Mouse (Mus musculus) kidney, adult 9 months (tissue): ENCODE measurements around the gene Mlst8.
A peak's percentile ranks its signal among the peaks of the same experiment; 100 is the strongest.

Experiments
- DNase-seq: peaks from one replicate; pipeline ENCODE4 v3.0.0; 2022

Mlst8 gene

GRCm38 (mm10) chr17:24478663-24479380, at the start of gene Mlst8:
Gene Mlst8 (minus strand): TSS chr17:24479078.
- DNase-seq: peak; percentile 98

DNA sequence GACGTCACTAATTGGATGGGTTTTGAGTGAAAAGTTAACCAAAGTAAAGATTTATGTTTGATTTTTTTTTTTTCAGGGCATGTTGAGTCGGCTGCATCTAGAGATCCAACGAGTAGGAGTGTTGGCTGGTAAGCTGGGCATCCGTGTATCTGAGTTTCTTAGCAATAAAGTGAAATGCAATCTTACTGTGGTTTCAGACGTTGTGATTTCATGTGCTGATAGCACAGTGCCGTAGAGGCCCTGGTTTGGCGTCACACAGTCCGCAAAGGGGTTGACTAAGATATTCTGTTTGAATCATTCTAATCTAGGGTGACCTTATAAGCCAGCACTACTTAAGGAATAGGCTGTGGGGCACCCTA, 49.7 kb upstream of the Mlst8 start:
- DNase-seq: no peak

DNA sequence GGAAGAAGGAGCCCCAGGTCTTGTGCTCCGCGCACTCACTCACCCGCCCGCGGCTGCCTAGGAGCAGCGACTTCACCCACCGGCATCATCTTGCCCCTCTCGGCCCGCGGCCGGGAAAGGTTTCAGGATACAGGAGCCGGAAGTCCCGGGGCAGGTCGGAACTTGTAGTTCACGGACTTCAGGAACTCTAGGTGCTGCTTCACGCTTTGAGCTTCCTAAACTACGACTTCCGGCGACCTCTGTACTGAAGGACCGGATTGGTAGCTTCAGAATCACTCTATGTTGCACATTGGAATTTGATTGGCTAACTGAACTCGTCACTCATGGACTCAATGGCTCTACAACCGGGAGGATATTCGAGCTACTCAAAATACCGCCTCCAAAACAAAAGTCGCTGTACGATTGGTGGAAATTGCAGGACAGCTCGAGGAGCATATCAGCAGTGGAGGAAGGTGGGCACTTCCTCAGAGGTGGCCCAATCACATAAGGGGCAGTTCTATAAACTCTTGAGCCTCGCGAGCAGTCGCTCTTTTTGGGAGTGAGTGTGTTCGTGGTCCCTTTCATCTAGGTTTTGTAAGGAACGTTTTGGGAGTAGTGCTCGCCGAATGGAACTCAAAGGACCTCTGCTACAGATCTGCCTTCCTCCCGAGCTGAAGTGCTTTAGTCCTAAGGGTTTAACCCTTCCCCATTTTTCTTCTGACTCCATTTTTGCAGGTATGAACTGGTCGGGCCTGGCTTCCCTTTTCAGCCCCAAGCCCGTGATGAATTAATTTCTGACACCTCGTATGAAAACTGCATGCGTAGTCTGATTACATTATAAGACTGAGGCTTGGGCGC, 49.1 kb upstream of the Mlst8 start, which contains the start of gene Traf7:
TSS of gene Traf7 (minus strand) at position 216 of the 837 bp plus-strand sequence.
- peak; percentile 99 for DNase-seq

GRCm38 (mm10) chr17:24527315-24527714, 48.4 kb upstream of the Mlst8 start:
- peak; percentile 40 for DNase-seq

- no peak for DNase-seq
Observed at GRCm38 (mm10) chr17:24524734-24525133, 45.9 kb upstream of the Mlst8 start.

DNA sequence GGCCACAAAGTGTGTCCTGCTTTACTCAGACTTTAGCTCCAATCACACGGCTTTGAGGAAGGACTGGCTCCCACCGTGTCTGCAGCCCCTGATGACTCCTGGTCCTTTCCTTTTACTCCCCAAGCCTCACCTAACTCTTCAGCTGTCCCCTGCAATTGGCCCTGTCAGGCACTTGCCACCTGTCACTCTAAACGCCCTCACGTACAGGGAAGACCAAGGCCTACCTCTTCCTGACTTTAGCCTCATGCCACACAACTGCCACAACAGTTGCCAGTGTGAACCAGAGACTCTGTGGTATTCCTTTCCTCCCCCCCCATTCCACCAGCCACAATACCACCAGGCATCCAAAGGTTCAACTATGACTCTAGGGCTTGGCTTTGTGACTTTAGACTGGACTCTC, 41.6 kb upstream of the Mlst8 start:
- no peak for DNase-seq

- peak; percentile 25 for DNase-seq
Observed at GRCm38 (mm10) chr17:24514270-24515257, 35.7 kb upstream of the Mlst8 start.

DNA sequence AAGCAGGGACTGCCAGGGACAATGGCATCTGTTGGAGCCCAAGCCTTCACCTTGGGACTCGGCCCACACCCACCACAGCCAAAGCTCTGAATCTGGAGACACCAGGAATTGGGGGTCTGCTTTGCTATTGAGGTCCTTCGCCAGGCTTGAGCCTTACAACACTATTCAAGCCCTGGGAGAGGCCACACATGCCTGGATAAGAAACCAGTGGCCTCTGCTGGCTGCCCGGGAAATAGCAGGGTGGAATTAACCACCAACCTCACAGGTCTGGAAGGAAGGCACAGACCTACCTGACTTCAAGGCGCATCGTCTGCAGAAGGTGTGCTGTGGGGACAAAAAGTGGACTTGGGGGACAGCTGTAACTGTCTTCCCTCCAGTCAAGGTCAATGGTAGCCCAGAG, 34.7 kb upstream of the Mlst8 start:
- peak; percentile 73 for DNase-seq

DNA sequence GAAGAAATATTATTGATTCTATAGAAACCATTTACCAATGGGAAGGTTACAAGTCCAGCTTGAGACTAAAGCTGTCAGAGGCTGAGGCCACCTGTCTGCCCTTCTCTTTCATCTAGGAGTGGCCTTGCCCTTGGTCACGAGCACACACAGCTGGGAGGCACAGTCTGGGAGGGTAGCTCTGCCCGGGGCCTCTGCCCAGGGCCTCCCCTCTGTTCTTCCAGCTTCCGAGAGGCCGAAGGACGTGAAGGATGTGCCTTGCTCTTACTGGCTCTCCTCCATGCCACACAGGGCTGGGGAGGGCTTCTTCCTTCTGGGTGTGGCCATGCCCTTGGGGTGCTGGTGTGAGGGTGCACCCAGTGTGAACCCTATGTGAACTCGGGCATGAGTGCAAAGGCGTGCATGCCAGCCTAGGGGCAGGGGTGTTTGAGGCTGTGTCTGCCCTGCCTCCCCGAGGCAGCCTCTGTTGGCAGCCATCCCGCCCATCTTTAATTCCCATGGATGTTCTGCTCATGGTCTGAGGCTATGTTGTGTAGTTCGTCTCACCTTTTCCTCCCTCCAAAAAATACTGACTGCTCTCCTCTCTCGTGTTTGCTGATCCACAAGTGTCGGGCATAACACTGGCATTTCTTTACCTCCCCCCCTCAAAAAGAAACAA, 29.1 kb upstream of the Mlst8 start:
- no peak for DNase-seq

DNA sequence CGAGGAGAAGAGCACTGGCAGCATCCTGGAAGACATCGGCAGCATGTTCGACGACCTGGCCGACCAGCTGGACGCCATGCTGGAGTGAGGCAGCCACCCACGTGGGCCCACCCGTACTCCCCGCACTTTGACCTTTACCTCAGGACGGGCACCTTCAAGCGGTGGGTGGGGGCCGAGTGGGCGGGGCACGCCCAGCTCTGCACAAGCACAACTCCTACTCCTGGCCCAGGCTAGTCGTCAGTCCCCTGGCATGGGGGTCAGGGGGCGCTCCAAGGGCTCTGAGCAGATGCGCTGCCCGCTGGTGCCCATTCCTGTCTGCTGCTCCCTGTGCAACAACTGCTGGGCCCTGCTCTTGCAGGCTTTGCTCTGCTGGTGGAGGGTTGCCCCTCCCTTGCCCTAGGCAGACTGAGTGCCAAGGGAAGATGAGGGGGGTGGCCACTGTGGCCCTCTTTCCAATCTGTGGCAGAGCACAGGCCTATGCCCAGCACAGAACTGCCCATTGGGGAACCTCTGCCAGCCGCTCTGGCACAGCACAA, 28.3 kb upstream of the Mlst8 start:
- DNase-seq: no peak

- DNase-seq: no peak
Observed at GRCm38 (mm10) chr17:24506332-24507070, 27.6 kb upstream of the Mlst8 start.

- DNase-seq: no peak
Observed at GRCm38 (mm10) chr17:24505286-24505955, 26.5 kb upstream of the Mlst8 start.

DNA sequence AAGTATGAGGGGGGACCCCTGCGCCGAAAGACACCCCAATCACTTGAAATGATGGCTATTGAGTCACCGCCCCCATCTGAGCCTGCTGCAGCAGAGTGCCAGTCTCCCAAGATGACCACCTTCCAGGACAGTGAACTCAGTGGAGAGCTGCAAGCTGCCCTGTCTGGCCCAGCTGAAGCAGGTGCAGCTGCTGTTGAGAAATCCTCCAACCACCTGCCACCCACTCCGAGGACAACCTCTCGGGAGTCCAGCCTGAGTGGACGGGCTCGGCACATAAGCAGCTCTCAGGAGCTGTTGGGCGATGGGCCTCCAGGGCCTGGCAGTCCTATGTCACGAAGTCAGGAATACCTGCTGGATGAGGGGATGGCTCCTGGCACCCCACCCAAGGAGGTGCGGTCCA, 25.2 kb upstream of the Mlst8 start:
- DNase-seq: no peak

- DNase-seq: no peak
Observed at GRCm38 (mm10) chr17:24502208-24502607, 23.3 kb upstream of the Mlst8 start.

DNA sequence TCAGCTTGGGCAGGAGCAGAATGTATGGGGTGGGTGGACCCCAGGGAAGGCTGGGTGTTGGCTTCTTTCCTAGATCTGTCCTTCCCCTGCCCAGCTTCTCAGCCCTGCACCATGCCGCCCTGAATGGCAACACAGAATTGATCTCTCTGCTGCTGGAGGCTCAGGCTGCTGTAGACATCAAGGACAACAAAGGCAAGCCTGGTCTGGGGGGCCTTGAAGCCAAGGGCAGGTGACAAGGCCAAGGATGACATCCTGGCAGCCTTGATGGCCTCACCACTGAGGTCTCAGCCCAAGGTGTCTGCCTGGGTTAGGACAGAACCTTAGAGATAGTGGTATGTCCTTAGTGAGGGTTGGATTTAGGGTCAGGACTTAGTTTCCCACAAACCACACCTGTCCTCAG, 17.1 kb upstream of the Mlst8 start:
- DNase-seq: no peak

GRCm38 (mm10) chr17:24495443-24495842, 16.6 kb upstream of the Mlst8 start:
- DNase-seq: no peak

DNA sequence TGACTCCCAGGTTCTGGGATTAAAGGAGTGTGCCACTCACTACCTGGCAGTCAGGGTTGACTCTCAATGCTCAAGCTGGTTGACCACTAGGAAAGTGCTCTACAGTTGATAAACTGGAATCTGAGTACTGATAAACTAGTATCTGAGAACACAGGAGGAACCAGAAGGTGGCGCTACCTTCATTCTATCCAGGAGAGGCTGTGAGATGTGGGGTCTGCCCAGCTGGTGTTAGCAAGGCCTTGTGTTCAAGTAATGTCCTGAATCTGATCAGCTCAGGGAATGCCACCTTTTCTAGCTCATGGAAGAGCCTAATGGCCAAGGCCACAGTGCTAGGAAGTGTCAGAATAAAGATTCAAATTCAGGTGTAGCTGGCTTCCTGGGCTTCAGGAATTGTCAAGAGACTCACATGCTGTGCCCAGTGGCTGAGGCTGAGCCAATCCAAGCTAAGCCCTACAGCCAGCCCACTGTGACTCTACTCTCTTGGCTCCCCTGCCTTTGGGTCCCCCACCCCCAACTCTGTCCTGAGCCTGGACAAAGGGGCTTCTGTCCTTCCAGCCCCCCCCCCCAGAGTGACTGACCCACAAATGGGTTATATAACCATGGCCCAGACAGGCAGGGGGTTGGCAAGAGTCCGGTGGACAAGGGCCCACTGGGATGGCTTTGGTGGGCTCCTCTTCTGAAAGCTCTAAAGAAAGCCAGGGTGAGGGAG, 15.9 kb upstream of the Mlst8 start:
- peak; percentile 51 for DNase-seq

- no peak for DNase-seq
Observed at GRCm38 (mm10) chr17:24490399-24490798, 11.5 kb upstream of the Mlst8 start.

DNA sequence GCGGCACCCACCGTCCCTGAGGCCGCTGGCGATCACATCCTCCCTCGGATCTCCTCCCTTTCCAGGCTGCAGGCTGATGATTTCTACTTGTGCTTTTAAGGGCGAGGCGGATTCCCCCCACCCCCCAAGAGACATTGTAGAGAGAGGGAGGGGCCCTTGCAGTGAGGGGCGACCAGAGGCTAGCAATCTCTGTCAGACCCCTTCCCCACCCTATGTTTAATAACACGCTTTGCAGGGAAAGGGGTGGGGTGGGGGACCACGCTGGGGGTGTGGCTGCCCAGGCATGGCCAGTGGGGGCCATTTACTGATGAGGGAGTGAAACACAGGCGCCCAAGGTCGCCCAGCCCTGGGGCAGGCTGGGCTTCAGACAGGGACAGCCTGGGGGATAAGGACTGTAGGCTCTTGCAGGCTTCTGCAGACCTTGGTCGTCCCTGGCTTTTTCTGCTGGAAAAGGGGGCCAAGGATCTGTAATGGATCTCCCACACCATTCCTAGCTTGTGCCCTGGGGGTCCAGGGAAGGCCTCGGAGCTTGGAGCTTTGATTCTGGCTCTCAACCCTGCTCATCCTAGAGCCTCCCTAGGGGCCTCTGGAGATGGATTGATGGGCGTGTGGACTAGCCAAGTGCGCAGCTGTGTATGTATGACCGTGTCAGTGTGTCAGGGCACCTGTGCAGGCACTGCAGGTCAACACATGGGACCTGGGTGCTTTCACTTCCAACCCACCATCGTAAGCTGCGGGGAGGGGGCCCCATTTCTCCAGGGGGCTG, 10.6 kb upstream of the Mlst8 start:
- DNase-seq: no peak
